Mouse (Mus musculus) stomach, postnatal 0 days (tissue): ENCODE measurements at regions not wholly inside any gene's neighbourhood (a gene's known extent, or its start where the extent isn't known, plus 50 kb on each side); places are given as distances from the start of the nearest gene placed in this dataset.

ENCODE experiments used
- CTCF ChIP-seq: IDR thresholded peaks from 2 replicates; pipeline ENCODE4 v1.5.1; 2016; ENCODE audit warnings: antibody characterized with exemption, low read depth, mild to moderate bottlenecking, moderate library complexity
- EP300 ChIP-seq: optimal IDR thresholded peaks from 2 replicates; pipeline ENCODE3; 2016; ENCODE audit warnings: antibody characterized with exemption

- TF ChIP-seq CTCF (no peak), EP300 (no peak)
Observed at GRCm38 (mm10) chr17:61127767-61128166, 1753.3 kb downstream of the Efna5 start.
